Mouse (Mus musculus): ENCODE data around the gene Slc36a2. TPM values are rescaled to one million over a fixed set of nuclear protein-coding genes. Genes with fewer than 3 reads are reported as not detected.

The Slc36a2 gene
- polyA plus RNA-seq, 1 experiment from 2014 or later = 3.5 TPM

Other genes with a start within 250 kb of the Slc36a2 start
- 16.0 and 16.8 TPM in 2 replicates for gene Tnip1, start 222.2 kb downstream of the Slc36a2 start, polyA plus RNA-seq (2014; fragmentation: Nextera tagmentation; extraction: Ambion mirVana)
- 300 and 370 TPM in 2 replicates for gene Anxa6, start 151.6 kb downstream of the Slc36a2 start, polyA plus RNA-seq (2014; fragmentation: Nextera tagmentation; extraction: Ambion mirVana)
- gene Ccdc69, start 106.9 kb downstream of the Slc36a2 start, polyA plus RNA-seq (2014; fragmentation: Nextera tagmentation; extraction: Ambion mirVana) = 16.5 and 17.1 TPM in 2 replicates
- 50.0 and 51.9 TPM in 2 replicates for gene Gm2a, start 87.0 kb downstream of the Slc36a2 start, polyA plus RNA-seq (2014; fragmentation: Nextera tagmentation; extraction: Ambion mirVana)
- not detected in 2 replicates for gene Slc36a3, start 33.4 kb downstream of the Slc36a2 start, polyA plus RNA-seq (2014; fragmentation: Nextera tagmentation; extraction: Ambion mirVana)
- 0.59 and 2.0 TPM in 2 replicates for gene Slc36a1, start 19.3 kb upstream of the Slc36a2 start, polyA plus RNA-seq (2014; fragmentation: Nextera tagmentation; extraction: Ambion mirVana)
- gene Fat2, start 151.5 kb upstream of the Slc36a2 start, polyA plus RNA-seq (2014; fragmentation: Nextera tagmentation; extraction: Ambion mirVana) = not detected in 2 replicates
- gene Sparc, start 238.1 kb upstream of the Slc36a2 start, polyA plus RNA-seq (2014; fragmentation: Nextera tagmentation; extraction: Ambion mirVana) = 1,182 and 1,259 TPM in 2 replicates

Measured in heart, embryonic 11.5 days (tissue).